Mouse (Mus musculus) myocyte (in vitro differentiated cells): Measurements from ENCODE around the gene Hoxa13. TPM values are rescaled to one million over a fixed set of nuclear protein-coding genes. Genes with fewer than 3 reads are reported as not detected.

ENCODE experiments used
- H3K27me3 ChIP-seq: one replicate; pipeline ENCODE4 v1.6.1; 2011; ENCODE audit not compliant: control insufficient read depth, insufficient read depth, insufficient read length
- H3K36me3 ChIP-seq: one replicate; pipeline ENCODE4 v1.6.1; 2011; ENCODE audit not compliant: control insufficient read depth, insufficient read depth
- H3K4me2 ChIP-seq: one replicate; pipeline ENCODE4 v1.6.1; 2011; ENCODE audit warnings: low read depth, control low read depth
- H3K4me3 ChIP-seq: one replicate; pipeline ENCODE4 v1.5.1; 2011; ENCODE audit warnings: mild to moderate bottlenecking, control low read depth, moderate library complexity
- H3K79me2 ChIP-seq: one replicate; pipeline ENCODE4 v1.6.1; 2011; ENCODE audit not compliant: control insufficient read depth, insufficient read depth
- H3ac ChIP-seq: one replicate; pipeline ENCODE4 v1.6.1; 2011; ENCODE audit not compliant: control insufficient read depth, insufficient read length
- CEBPB ChIP-seq: IDR thresholded peaks from 2 replicates; pipeline ENCODE4 v1.6.1; 2011; ENCODE audit warnings: mild to moderate bottlenecking, moderate library complexity; ENCODE audit not compliant: poor library complexity, insufficient read depth, severe bottlenecking
- E2F4 ChIP-seq: IDR thresholded peaks from one replicate; pipeline ENCODE4 v1.6.1; 2011; ENCODE audit warnings: mild to moderate bottlenecking, control low read depth, moderate library complexity; ENCODE audit not compliant: insufficient read depth
- MAX ChIP-seq: IDR thresholded peaks from one replicate; pipeline ENCODE4 v1.6.1; 2011; ENCODE audit warnings: low read depth, mild to moderate bottlenecking, control low read depth
- MYOD1 ChIP-seq, 3 experiments: IDR thresholded peaks; one replicate each; pipeline ENCODE4 v1.6.1; 2011; ENCODE audit warnings: control low read depth in 2 of 3, low read depth in 2 of 3, mild to moderate bottlenecking in 2 of 3, moderate library complexity in 1 of 3; ENCODE audit not compliant: insufficient read length in 2 of 3, control insufficient read depth in 1 of 3
- MYOG ChIP-seq, 3 experiments: IDR thresholded peaks; one replicate each; pipeline ENCODE4 v1.6.1; 2011; ENCODE audit warnings: control low read depth in 2 of 3, low read depth in 2 of 3, mild to moderate bottlenecking in 2 of 3; ENCODE audit not compliant: insufficient read length in 2 of 3, control insufficient read depth in 1 of 3, insufficient read depth in 1 of 3
- POLR2A ChIP-seq: IDR thresholded peaks from one replicate; pipeline ENCODE4 v1.6.1; 2011; ENCODE audit warnings: low read depth, mild to moderate bottlenecking, control low read depth, moderate library complexity; ENCODE audit not compliant: insufficient read length
- POLR2AphosphoS2 ChIP-seq: IDR thresholded peaks from one replicate; pipeline ENCODE4 v1.6.1; 2011; ENCODE audit warnings: low read depth, control low read depth; ENCODE audit not compliant: insufficient read length
- REST ChIP-seq: IDR thresholded peaks from one replicate; pipeline ENCODE4 v1.6.1; 2011; ENCODE audit warnings: mild to moderate bottlenecking, control low read depth, moderate library complexity; ENCODE audit not compliant: insufficient read depth, insufficient read length
- SRF ChIP-seq: IDR thresholded peaks from one replicate; pipeline ENCODE4 v1.6.1; 2011; ENCODE audit warnings: low read depth; ENCODE audit not compliant: control insufficient read depth, insufficient read length
- TCF12 ChIP-seq: IDR thresholded peaks from one replicate; pipeline ENCODE4 v1.6.1; 2011; ENCODE audit warnings: mild to moderate bottlenecking, control low read depth; ENCODE audit not compliant: poor library complexity, insufficient read depth, severe bottlenecking
- TCF3 ChIP-seq: IDR thresholded peaks from one replicate; pipeline ENCODE4 v1.6.1; 2011; ENCODE audit warnings: low read depth, control low read depth; ENCODE audit not compliant: insufficient read length
- USF1 ChIP-seq: IDR thresholded peaks from one replicate; pipeline ENCODE4 v1.6.1; 2011; ENCODE audit warnings: low read depth, mild to moderate bottlenecking, control low read depth, moderate library complexity
- polyA plus RNA-seq: library from polyadenylated mRNA; unstranded; fragments of >200 nt; fragmentation: generic; extraction: Trizol; gene quantifications from one replicate; pipeline ENCODE4 v1.2.1, GENCODE M21; 2012; ENCODE audit warnings: missing spikeins

The Hoxa13 gene
- polyA plus RNA-seq, 1 experiment: 0.72 TPM

DNA sequence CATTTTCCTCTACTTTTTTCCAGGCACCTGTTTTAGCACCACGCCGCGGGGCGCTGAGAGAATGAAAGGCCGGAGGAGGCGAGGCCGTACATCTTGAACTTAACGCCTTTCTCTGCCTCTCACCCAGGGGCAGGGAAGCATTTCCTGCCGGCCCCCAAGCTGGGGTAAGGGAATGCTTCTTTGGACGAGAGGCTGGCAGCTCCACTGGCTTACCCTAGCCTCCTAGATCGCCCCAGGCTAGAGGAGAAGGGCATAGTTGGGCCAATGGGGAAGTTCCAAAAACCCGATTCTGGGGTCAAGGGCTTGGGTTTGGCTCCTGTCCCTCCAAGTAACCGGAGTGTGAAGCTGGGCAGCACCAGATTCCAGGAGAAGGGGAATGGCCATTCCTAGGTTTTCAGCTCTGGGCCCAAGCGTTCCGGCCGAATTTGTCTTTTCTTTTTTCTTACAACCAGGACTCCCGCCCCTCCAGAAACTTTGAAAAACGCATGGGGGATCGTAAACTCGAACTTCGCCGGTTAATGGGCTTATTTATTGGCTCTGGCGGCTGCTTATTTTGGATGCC, 27.6 kb downstream of the Hoxa13 start:
- peak overlapping the region; percentile 99 for H3K4me2 ChIP-seq
- peak overlapping the region; percentile 73 for H3ac ChIP-seq
- no peaks in the 10 kb centered on the region for H3K27me3 ChIP-seq
- H3K36me3 ChIP-seq: no peaks in the 10 kb centered on the region
- H3K4me3 ChIP-seq: peak overlapping the region; percentile 89
- peaks cover 89% of the 10 kb centered on the region for H3K79me2 ChIP-seq
- TF ChIP-seq E2F4 (no peak), REST (no peak), USF1 (no peak)

DNA sequence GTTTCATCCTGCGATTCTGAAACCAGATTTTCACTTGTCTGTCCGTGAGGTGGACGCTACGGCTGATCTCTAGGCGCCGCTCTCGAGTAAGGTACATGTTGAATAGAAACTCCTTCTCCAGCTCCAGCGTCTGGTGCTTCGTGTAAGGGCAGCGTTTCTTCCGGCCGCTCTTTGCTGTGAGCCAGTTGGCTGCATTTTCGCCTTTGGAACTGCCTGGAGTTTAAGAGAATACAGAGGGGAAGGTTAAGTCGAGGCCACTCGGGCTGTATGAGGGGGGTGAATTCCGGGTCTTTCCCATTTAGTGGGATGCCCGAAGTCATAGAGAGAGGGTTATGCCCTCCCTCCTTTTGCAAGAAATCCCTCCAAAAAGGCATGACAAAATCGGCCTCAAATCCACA, 28.1 kb downstream of the Hoxa13 start:
- H3K4me3 ChIP-seq: peak overlapping the region; percentile 89

DNA sequence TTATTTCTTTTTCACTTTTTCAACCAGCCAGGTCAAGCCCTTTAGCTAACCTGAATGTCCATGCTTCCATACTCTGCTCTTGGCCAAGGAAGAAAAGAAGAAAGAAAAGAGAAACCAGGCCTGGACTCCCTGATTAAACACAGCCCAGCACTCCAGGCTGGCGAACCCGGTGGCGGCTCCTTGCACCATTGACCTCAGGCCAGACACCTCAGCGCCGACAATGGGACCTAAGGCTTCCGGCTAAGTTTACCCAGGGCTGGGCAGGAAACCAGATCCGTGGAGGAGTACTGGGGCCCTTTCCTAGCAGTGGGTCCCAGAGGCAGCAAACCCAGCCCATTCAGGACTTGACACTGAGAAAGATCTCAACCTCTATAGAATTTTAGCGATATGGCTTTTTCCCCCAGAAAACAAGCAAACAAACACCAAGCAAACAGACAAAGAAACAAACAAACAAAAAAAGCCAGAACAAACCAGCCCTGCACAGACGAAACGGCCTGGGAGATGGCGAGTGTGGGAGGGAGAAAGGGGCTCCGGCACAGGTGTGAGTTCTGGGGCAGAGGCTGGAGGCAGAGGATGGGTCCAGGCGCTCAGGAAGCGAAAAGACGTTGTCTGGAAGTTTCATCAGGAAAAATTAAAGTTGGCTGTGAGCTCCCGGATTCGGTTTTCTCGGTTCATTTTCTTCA, 28.7 kb downstream of the Hoxa13 start:
- no peak for TF ChIP-seq TCF3
- Histone ChIP-seq H3K4me2 (peak overlapping the region; percentile 99), H3ac (no peak overlapping the region), H3K4me3 (peak overlapping the region; percentile 89), H3K79me2 (peaks cover 89% of the 10 kb centered on the region), H3K36me3 (no peaks in the 10 kb centered on the region), H3K27me3 (no peaks in the 10 kb centered on the region)

More for the DNA sequence above, 28.1 kb downstream of the Hoxa13 start:
- H3K36me3 ChIP-seq: no peaks in the 10 kb centered on the region
- peaks cover 89% of the 10 kb centered on the region for H3K79me2 ChIP-seq
- peak overlapping the region; percentile 99 for H3K4me2 ChIP-seq
- H3K27me3 ChIP-seq: no peaks in the 10 kb centered on the region
- peak overlapping the region; percentile 73 for H3ac ChIP-seq
- TF ChIP-seq POLR2A: no peak
- no peak for TF ChIP-seq REST
- TF ChIP-seq POLR2AphosphoS2: no peak
- TF ChIP-seq TCF12: no peak
- no peak for TF ChIP-seq USF1
- TF ChIP-seq MYOG (IDR thresholded peaks at IDR 0.05; ENCODE audit: control insufficient read depth in 1 of 3, insufficient read depth in 1 of 3, insufficient read length in 2 of 3, low read depth in 2 of 3): no peak
- TF ChIP-seq MAX: no peak
- TF ChIP-seq TCF3: no peak
- no peak for TF ChIP-seq SRF

DNA sequence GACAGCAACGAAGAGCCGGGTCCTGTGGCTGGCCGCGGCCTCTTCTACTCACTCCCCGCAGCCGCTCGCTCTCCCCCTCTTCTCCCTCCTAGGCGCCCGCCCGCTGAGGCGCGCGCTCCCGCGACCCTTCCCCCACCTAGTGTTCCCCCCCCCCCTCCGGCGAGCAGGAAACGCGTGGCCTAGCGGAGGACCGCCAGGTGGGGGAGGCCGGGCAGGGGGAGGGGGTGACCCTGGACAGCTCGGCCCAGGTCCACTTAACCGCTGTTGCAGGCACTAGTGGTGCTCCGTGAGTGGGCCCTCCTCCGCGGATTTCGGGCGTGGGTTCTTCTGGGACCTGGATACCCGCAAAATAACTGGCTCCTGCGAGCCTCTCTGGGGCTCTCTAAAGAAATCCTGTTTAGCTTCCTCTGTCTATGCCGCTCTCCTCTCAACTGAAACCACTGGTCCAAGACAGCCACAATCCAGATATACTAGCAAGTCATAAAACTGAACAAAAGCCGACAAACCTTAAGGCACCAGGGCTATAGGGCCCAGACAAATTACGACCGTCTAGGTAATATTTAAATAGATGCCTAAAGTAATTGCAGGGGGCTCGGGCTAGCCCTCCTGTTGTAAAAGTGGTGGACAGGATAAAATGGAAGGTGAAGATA, 30.0 kb downstream of the Hoxa13 start, which contains the start of gene Hoxa9:
TSS of gene Hoxa9 (minus strand) at position 574 of the 650 bp plus-strand sequence.
- TF ChIP-seq POLR2AphosphoS2: no peak

DNA sequence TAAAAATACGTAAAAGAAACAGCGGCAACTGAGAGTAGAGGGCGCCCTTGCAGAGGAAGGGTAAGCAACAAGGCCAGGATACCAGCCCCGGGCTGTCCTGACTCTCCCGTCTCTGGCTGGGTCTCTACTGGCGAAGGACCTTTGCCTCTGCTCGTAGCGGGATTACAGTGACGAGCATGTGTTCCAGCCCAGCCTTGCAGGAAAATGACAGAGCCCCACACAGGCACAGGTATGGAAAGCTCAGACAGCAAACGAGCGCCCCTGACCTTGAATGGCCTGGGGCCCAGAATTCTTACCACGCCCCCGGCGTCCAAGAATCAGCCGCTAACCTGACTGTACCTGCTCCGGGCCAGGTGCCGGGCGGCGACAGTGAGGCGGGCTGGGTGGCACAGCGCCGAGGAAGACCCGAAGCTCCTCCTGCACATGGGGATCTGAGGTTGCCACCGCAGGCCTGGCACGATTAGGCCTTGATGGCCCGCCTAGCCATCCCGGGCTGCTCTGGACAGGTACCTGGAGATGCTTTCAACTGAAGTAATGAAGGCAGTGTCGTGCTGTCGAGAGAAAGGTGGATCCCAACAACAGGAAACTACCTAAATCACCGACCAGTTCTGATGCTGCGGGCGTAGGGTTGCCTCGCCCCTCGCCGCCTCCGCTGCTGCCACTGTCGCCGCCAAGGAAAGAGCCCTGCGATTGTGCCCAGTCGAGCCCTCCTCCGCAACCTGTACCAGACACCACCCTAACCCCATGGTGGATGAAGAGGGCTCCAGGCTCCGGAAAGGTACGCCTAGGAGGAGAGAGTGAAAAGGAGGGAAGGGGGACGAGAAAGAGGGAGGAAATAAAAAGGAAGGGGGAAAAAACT, 30.9 kb downstream of the Hoxa13 start:
- Histone ChIP-seq H3K27me3 (no peaks in the 10 kb centered on the region), H3K4me2 (peak overlapping the region; percentile 97), H3K79me2 (peaks cover 86% of the 10 kb centered on the region), H3ac (peak overlapping the region; percentile 55), H3K4me3 (peak overlapping the region; percentile 89), H3K36me3 (no peaks in the 10 kb centered on the region)
- TF ChIP-seq MYOG (IDR thresholded peaks at IDR 0.05; ENCODE audit: control insufficient read depth in 1 of 3, insufficient read depth in 1 of 3, insufficient read length in 2 of 3, low read depth in 2 of 3) (no peak), SRF (no peak), REST (no peak), E2F4 (no peak), CEBPB (no peak), POLR2AphosphoS2 (peak; percentile 40), MYOD1 (IDR thresholded peaks at IDR 0.05; ENCODE audit: control insufficient read depth in 1 of 3, insufficient read length in 2 of 3, low read depth in 2 of 3) (no peak), POLR2A (peak; percentile 26), USF1 (no peak)

More for the DNA sequence above, 30.0 kb downstream of the Hoxa13 start, which contains the start of gene Hoxa9:
- Histone ChIP-seq H3K4me3 (peak within 1 kb of the TSS; percentile 89), H3K4me2 (peak within 1 kb of the TSS; percentile 99), H3K79me2 (peaks cover 86% of the 10 kb centered on the region), H3K27me3 (no peaks in the 10 kb centered on the region), H3ac (peak within 1 kb of the TSS; percentile 55), H3K36me3 (no peaks in the 10 kb centered on the region)
